Mouse (Mus musculus) MEL (cell line): ENCODE data around the gene Oit3. TPM values are rescaled to one million over a fixed set of nuclear protein-coding genes. Genes with fewer than 3 reads are reported as not detected.

Source experiments
- DNase-seq: peaks from one replicate; pipeline ENCODE4 v3.0.0; 2011; ENCODE audit warnings: low read depth, low spot score
- H3K27ac ChIP-seq: 2 replicates; pipeline ENCODE4 v1.5.1; 2012; ENCODE audit warnings: low read depth, mild to moderate bottlenecking, control low read depth, low read length, moderate library complexity; ENCODE audit not compliant: control insufficient read depth
- H3K27me3 ChIP-seq, 2 experiments: fragments of 150-350 bp in 1 of 2; sonication (generic) in 1 of 2; 2 replicates each; pipeline ENCODE4 v1.6.1; 2012; ENCODE audit warnings: low read length in 2 of 2, mild to moderate bottlenecking in 2 of 2, improper control_type of control experiment in 1 of 2, moderate library complexity in 1 of 2; ENCODE audit not compliant: insufficient read depth in 2 of 2, control insufficient read depth in 1 of 2
- H3K36me3 ChIP-seq, 2 experiments: 2 replicates each; pipeline ENCODE4 v1.6.1; 2012 to 2014; ENCODE audit warnings: low read length in 2 of 2, improper control_type of control experiment in 1 of 2, inconsistent platforms in 1 of 2, mild to moderate bottlenecking in 1 of 2; ENCODE audit not compliant: insufficient read depth in 2 of 2, control insufficient read depth in 1 of 2
- H3K4me1 ChIP-seq, 2 experiments: fragments of 150-350 bp in 1 of 2; sonication (generic) in 1 of 2; 2 replicates each; pipeline ENCODE4 v1.6.1; 2012; ENCODE audit warnings: low read length in 2 of 2, improper control_type of control experiment in 1 of 2, mild to moderate bottlenecking in 1 of 2; ENCODE audit not compliant: insufficient read depth in 2 of 2, control insufficient read depth in 1 of 2
- H3K4me3 ChIP-seq, 2 experiments: fragments of 150-350 bp in 1 of 2; sonication (generic) in 1 of 2; 2 replicates each; pipeline ENCODE4 v1.5.1; 2012; ENCODE audit warnings: low read depth in 2 of 2, low read length in 2 of 2, mild to moderate bottlenecking in 2 of 2, moderate library complexity in 2 of 2, control low read depth in 1 of 2, improper control_type of control experiment in 1 of 2; ENCODE audit not compliant: control insufficient read depth in 1 of 2, insufficient read depth in 1 of 2
- H3K79me2 ChIP-seq: 2 replicates; pipeline ENCODE4 v1.6.1; 2012; ENCODE audit warnings: mild to moderate bottlenecking, low read length, moderate library complexity; ENCODE audit not compliant: control insufficient read depth, poor library complexity, insufficient read depth
- H3K9ac ChIP-seq: 2 replicates; pipeline ENCODE4 v1.6.1; 2012; ENCODE audit warnings: low read depth, mild to moderate bottlenecking, control low read depth, low read length, moderate library complexity; ENCODE audit not compliant: control insufficient read depth, poor library complexity, severe bottlenecking
- H3K9me3 ChIP-seq: fragments of 150-350 bp; sonication (generic); replicated peaks from 2 replicates; pipeline ENCODE4 v1.6.1; 2012; ENCODE audit warnings: mild to moderate bottlenecking, low read length, improper control_type of control experiment, moderate library complexity; ENCODE audit not compliant: insufficient read depth
- CTCF ChIP-seq, 3 experiments: IDR thresholded peaks in 2 of 3; conservative IDR thresholded peaks in 1 of 3; 2 replicates each; pipeline ENCODE4 v1.5.1; 2011 to 2012; ENCODE audit warnings: low read length in 3 of 3, low read depth in 2 of 3, mild to moderate bottlenecking in 2 of 3, improper control_type of control experiment in 1 of 3, inconsistent platforms in 1 of 3, mixed read lengths in 1 of 3, moderate library complexity in 1 of 3; ENCODE audit not compliant: control insufficient read depth in 1 of 3, insufficient read depth in 1 of 3, poor library complexity in 1 of 3, severe bottlenecking in 1 of 3
- E2F4 ChIP-seq: IDR thresholded peaks from 2 replicates; pipeline ENCODE4 v1.6.1; 2011; ENCODE audit warnings: low read depth, low read length, improper control_type of control experiment, borderline replicate concordance
- KAT2A ChIP-seq: conservative IDR thresholded peaks from 2 replicates; pipeline ENCODE4 v1.6.1; 2012; ENCODE audit warnings: low read depth, low read length, improper control_type of control experiment, inconsistent platforms
- MYB ChIP-seq: IDR thresholded peaks from 2 replicates; pipeline ENCODE4 v1.6.1; 2011; ENCODE audit warnings: mild to moderate bottlenecking, low read depth, low read length, improper control_type of control experiment
- MYC ChIP-seq: IDR thresholded peaks from 2 replicates; pipeline ENCODE4 v1.6.1; 2011; ENCODE audit warnings: low read depth, mild to moderate bottlenecking, low read length, improper control_type of control experiment, moderate library complexity
- NRF1 ChIP-seq: IDR thresholded peaks from 2 replicates; pipeline ENCODE4 v1.6.1; 2014; ENCODE audit warnings: low read depth, mild to moderate bottlenecking, inconsistent platforms, low read length, improper control_type of control experiment, moderate library complexity; ENCODE audit not compliant: poor library complexity, insufficient read depth, severe bottlenecking
- POLR2AphosphoS5 ChIP-seq: IDR thresholded peaks from 2 replicates; pipeline ENCODE4 v1.6.1; 2012; ENCODE audit warnings: low read depth, borderline replicate concordance, mild to moderate bottlenecking, inconsistent platforms, low read length, moderate library complexity, mixed read lengths
- RAD21 ChIP-seq: IDR thresholded peaks from 2 replicates; pipeline ENCODE4 v1.6.1; 2011; ENCODE audit warnings: mild to moderate bottlenecking, low read depth, low read length, improper control_type of control experiment
- RCOR1 ChIP-seq: IDR thresholded peaks from 2 replicates; pipeline ENCODE4 v1.6.1; 2012; ENCODE audit warnings: low read depth, mild to moderate bottlenecking, inconsistent platforms, low read length, improper control_type of control experiment
- SIN3A ChIP-seq: IDR thresholded peaks from 2 replicates; pipeline ENCODE4 v1.6.1; 2012; ENCODE audit warnings: low read length, improper control_type of control experiment, inconsistent platforms
- TBP ChIP-seq: IDR thresholded peaks from 2 replicates; pipeline ENCODE4 v1.8.0; 2011; ENCODE audit warnings: low read depth, low read length, improper control_type of control experiment
- TCF12 ChIP-seq: IDR thresholded peaks from 2 replicates; pipeline ENCODE4 v1.6.1; 2014; ENCODE audit warnings: low read depth, mild to moderate bottlenecking, inconsistent platforms, low read length, improper control_type of control experiment, moderate library complexity
- ZC3H11A ChIP-seq: IDR thresholded peaks from 2 replicates; pipeline ENCODE4 v1.6.1; 2012; ENCODE audit warnings: low read depth, mild to moderate bottlenecking, inconsistent platforms, low read length, improper control_type of control experiment
- ZNF384 ChIP-seq: IDR thresholded peaks from 2 replicates; pipeline ENCODE4 v1.6.1; 2012; ENCODE audit warnings: low read depth, mild to moderate bottlenecking, inconsistent platforms, low read length, improper control_type of control experiment
- polyA plus RNA-seq, 2 experiments: library from polyadenylated mRNA; stranded (reverse) in 1 of 2; unstranded in 1 of 2; fragments of >175 nt in 1 of 2; fragments of >200 nt in 1 of 2; gene quantifications; 2 replicates each; pipeline versions ENCODE4 v1.2.1 to v1.2.4; 2012; ENCODE audit warnings: low replicate concordance in 2 of 2, low read depth in 1 of 2; ENCODE audit not compliant: insufficient read length in 2 of 2, insufficient read depth in 1 of 2, missing spikeins in 1 of 2
- total RNA-seq: library from RNA; depleted of rRNA; stranded (reverse); fragments of 300-350 nt; gene quantifications from 2 replicates; pipeline ENCODE4 v1.2.3, GENCODE M21; 2012

The Oit3 gene
- total and polyA plus RNA-seq, 3 experiments, result 0.07 TPM; not detected in 2

GRCm38 (mm10) chr10:59447546-59447945, 6.0 kb upstream of the Oit3 start:
- Histone ChIP-seq H3K27ac (no peak overlapping the region), H3K4me1 (no peaks in the 10 kb centered on the region), H3K4me3 (no peak overlapping the region), H3K27me3 (no peaks in the 10 kb centered on the region), H3K9ac (no peak overlapping the region), H3K79me2 (no peaks in the 10 kb centered on the region), H3K36me3 (no peaks in the 10 kb centered on the region), H3K9me3 (no peaks in the 10 kb centered on the region)
- DNase-seq, result no peak
- no peak for TF ChIP-seq TCF12
- no peak for TF ChIP-seq KAT2A
- TF ChIP-seq ZNF384, result no peak

- no peaks in the 10 kb centered on the region for H3K79me2 ChIP-seq
- no peaks in the 10 kb centered on the region for H3K27me3 ChIP-seq
- no peaks in the 10 kb centered on the region for H3K9me3 ChIP-seq
- H3K36me3 ChIP-seq, result no peaks in the 10 kb centered on the region
- H3K9ac ChIP-seq, result no peak overlapping the region
- no peak for TF ChIP-seq RCOR1
- TF ChIP-seq MYC, result no peak
- TF ChIP-seq TBP, result no peak
- TF ChIP-seq E2F4, result no peak
- TF ChIP-seq ZC3H11A, result no peak
- no peak for TF ChIP-seq SIN3A
- TF ChIP-seq KAT2A, result no peak
- H3K4me3 ChIP-seq, result no peak overlapping the region
- no peak overlapping the region for H3K27ac ChIP-seq
- no peak for DNase-seq
- no peaks in the 10 kb centered on the region for H3K4me1 ChIP-seq
Observed at GRCm38 (mm10) chr10:59446911-59447437, 5.4 kb upstream of the Oit3 start.

GRCm38 (mm10) chr10:59444635-59445034, 3.1 kb upstream of the Oit3 start:
- DNase-seq, result no peak
- H3K9ac ChIP-seq, result no peak overlapping the region
- no peaks in the 10 kb centered on the region for H3K9me3 ChIP-seq
- H3K4me3 ChIP-seq, result no peak overlapping the region
- no peaks in the 10 kb centered on the region for H3K27me3 ChIP-seq
- TF ChIP-seq RCOR1, result no peak
- no peak for TF ChIP-seq RAD21
- no peak for TF ChIP-seq POLR2AphosphoS5
- no peak for TF ChIP-seq MYC
- no peak for TF ChIP-seq NRF1
- TF ChIP-seq CTCF (IDR thresholded peaks at IDR 0.05 in 2 of 3, conservative IDR thresholded peaks at IDR 0.05 in 1 of 3; ENCODE audit: control insufficient read depth in 1 of 3, insufficient read depth in 1 of 3, low read depth in 2 of 3, low read length in 3 of 3, poor library complexity in 1 of 3, severe bottlenecking in 1 of 3), result no peak
- TF ChIP-seq ZNF384, result no peak
- no peak for TF ChIP-seq MYB
- no peaks in the 10 kb centered on the region for H3K36me3 ChIP-seq
- no peaks in the 10 kb centered on the region for H3K4me1 ChIP-seq
- H3K79me2 ChIP-seq, result no peaks in the 10 kb centered on the region
- no peak overlapping the region for H3K27ac ChIP-seq
